Mouse (Mus musculus) ES-E14 (cell line): ENCODE results near the gene C130074G19Rik.

Experiments used
- MAFK ChIP-seq: IDR thresholded peaks from 2 replicates; pipeline ENCODE4 v1.6.1; 2014; ENCODE audit warnings: mild to moderate bottlenecking, low read depth, low read length, inconsistent platforms; ENCODE audit not compliant: insufficient read depth
- ZC3H11A ChIP-seq: IDR thresholded peaks from 2 replicates; pipeline ENCODE4 v1.6.1; 2012; ENCODE audit warnings: low read depth, mild to moderate bottlenecking, inconsistent platforms, low read length, borderline replicate concordance

GRCm38 (mm10) chr1:184860276-184860675, 22.7 kb downstream of the C130074G19Rik start:
- TF ChIP-seq ZC3H11A (no peak), MAFK (no peak)
